47 mouse cellular contexts compared by ENCODE assay signal in genomic region chr1:86459371-86459770, GRCm38 (mm10). TPM values are rescaled to one million over a fixed set of nuclear protein-coding genes. Genes with fewer than 3 reads are reported as not detected.
"Had no signal": no experiment of that assay in that cellular context is flagged by ENCODE, and none has a peak within 500 bp of the region (broad histone marks: within the 10 kb centered on the region; RNA-seq: fewer than 3 reads in every experiment).

No protein-coding gene starts in this region.

- H3K27me3 ChIP-seq: limb, embryonic 12.5 days; limb, embryonic 13.5 days; limb, embryonic 15.5 days; liver, embryonic 12.5 days; liver, embryonic 13.5 days; liver, embryonic 15.5 days; lung, embryonic 15.5 days; megakaryocyte, embryonic 14.5 days; midbrain, embryonic 12.5 days; midbrain, embryonic 13.5 days; midbrain, embryonic 15.5 days; neural tube, embryonic 12.5 days; neural tube, embryonic 13.5 days had no signal

- H3K4me2 ChIP-seq: limb, embryonic 12.5 days; limb, embryonic 13.5 days; limb, embryonic 15.5 days; liver, embryonic 11.5 days; liver, embryonic 12.5 days; liver, embryonic 13.5 days; liver, embryonic 15.5 days; lung, embryonic 14.5 days; lung, embryonic 15.5 days; midbrain, embryonic 11.5 days; midbrain, embryonic 12.5 days; midbrain, embryonic 13.5 days; midbrain, embryonic 15.5 days; neural tube, embryonic 12.5 days; neural tube, embryonic 13.5 days had no signal

- H3K27ac ChIP-seq: limb, embryonic 10.5 days; limb, embryonic 12.5 days; limb, embryonic 13.5 days; limb, embryonic 15.5 days; liver, embryonic 12.5 days; liver, embryonic 13.5 days; liver, embryonic 14.5 days; liver, embryonic 15.5 days; lung, embryonic 15.5 days; macrophage; midbrain, embryonic 10.5 days; midbrain, embryonic 12.5 days; midbrain, embryonic 13.5 days; midbrain, embryonic 15.5 days; neural tube, embryonic 12.5 days; neural tube, embryonic 13.5 days had no signal

- ATAC-seq: liver, embryonic 12.5 days; liver, postnatal 0 days; lung, postnatal 0 days; midbrain, embryonic 13.5 days; midbrain, embryonic 15.5 days; midbrain, embryonic 16.5 days had no signal

- H3K9me3 ChIP-seq: limb, embryonic 10.5 days; limb, embryonic 12.5 days; limb, embryonic 13.5 days; limb, embryonic 15.5 days; liver, embryonic 12.5 days; liver, embryonic 13.5 days; liver, embryonic 15.5 days; lung, embryonic 15.5 days; midbrain, embryonic 15.5 days; neural tube, embryonic 13.5 days had no signal

- H3K4me1 ChIP-seq: midbrain, embryonic 15.5 days; neural tube, embryonic 12.5 days had no signal

- H3K4me3 ChIP-seq: limb, embryonic 10.5 days; limb, embryonic 12.5 days; limb, embryonic 13.5 days; limb, embryonic 15.5 days; liver, embryonic 12.5 days; liver, embryonic 13.5 days; liver, embryonic 15.5 days; lung, embryonic 15.5 days; megakaryocyte, embryonic 14.5 days; midbrain, embryonic 10.5 days; midbrain, embryonic 12.5 days; midbrain, embryonic 13.5 days; midbrain, embryonic 15.5 days; myocyte; neural tube, embryonic 12.5 days; neural tube, embryonic 13.5 days had no signal

- DNase-seq: left cerebral cortex, postnatal 4 days; liver; liver, embryonic 13.5 days; liver, postnatal 0 days; lung, adult 18-20 months; lung, adult 2 months; lung, embryonic 14.5 days; lung, postnatal 10 days; lung, postnatal 14 days; lung, postnatal 36 days; lung, postnatal 4 days; midbrain, embryonic 14.5 days had no signal

- H3K9ac ChIP-seq: limb, embryonic 12.5 days; limb, embryonic 13.5 days; limb, embryonic 15.5 days; liver, embryonic 12.5 days; liver, embryonic 13.5 days; liver, embryonic 14.5 days; liver, embryonic 15.5 days; liver, postnatal 0 days; lung, embryonic 14.5 days; lung, embryonic 15.5 days; midbrain, embryonic 12.5 days; midbrain, embryonic 13.5 days; midbrain, embryonic 15.5 days; neural tube, embryonic 12.5 days; neural tube, embryonic 13.5 days had no signal

- H3K36me3 ChIP-seq: limb, embryonic 10.5 days; limb, embryonic 12.5 days; limb, embryonic 13.5 days; limb, embryonic 15.5 days; liver, embryonic 12.5 days; liver, embryonic 13.5 days; liver, embryonic 15.5 days; lung, embryonic 15.5 days; midbrain, embryonic 10.5 days; midbrain, embryonic 12.5 days; midbrain, embryonic 13.5 days; midbrain, embryonic 15.5 days; neural tube, embryonic 12.5 days; neural tube, embryonic 13.5 days had no signal

RNA-seq across cellular contexts. Expression of gene Tex44, which starts 33.2 kb away (rescaled TPM):
- total RNA-seq: left cerebral cortex, postnatal 14 days; left cerebral cortex, postnatal 25 days; left cerebral cortex, postnatal 36 days; left cerebral cortex, postnatal 4 days; liver, adult 2 months; megakaryocyte progenitor cell, adult 5-6 weeks; megakaryocyte, adult 5-6 weeks; megakaryocyte-erythroid progenitor cell, adult 5-6 weeks; midbrain, postnatal 0 days; monocyte, adult 5-6 weeks had no signal
- polyA plus RNA-seq: limb, embryonic 10.5 days; limb, embryonic 11.5 days; limb, embryonic 12.5 days; limb, embryonic 13.5 days; limb, embryonic 14.5 days; limb, embryonic 15.5 days; liver, adult 2 months; liver, embryonic 11.5 days; liver, embryonic 12.5 days; liver, embryonic 13.5 days; liver, embryonic 14.5 days; liver, embryonic 15.5 days; liver, embryonic 16.5 days; liver, postnatal 0 days; lung, embryonic 14.5 days; lung, embryonic 15.5 days; lung, embryonic 16.5 days; lung, postnatal 0 days; macrophage; midbrain, embryonic 11.5 days; midbrain, embryonic 12.5 days; midbrain, embryonic 13.5 days; midbrain, embryonic 14.5 days; midbrain, embryonic 15.5 days; midbrain, embryonic 16.5 days; midbrain, postnatal 0 days; myocyte; neural tube, embryonic 11.5 days; neural tube, embryonic 12.5 days; neural tube, embryonic 13.5 days had no signal

RNA-seq across cellular contexts. Expression of gene Nmur1, which starts 33.3 kb away (rescaled TPM):
- total RNA-seq: left cerebral cortex, postnatal 25 days; left cerebral cortex, postnatal 36 days; liver, adult 2 months; megakaryocyte, adult 5-6 weeks; megakaryocyte-erythroid progenitor cell, adult 5-6 weeks; midbrain, postnatal 0 days; monocyte, adult 5-6 weeks had no signal
- polyA plus RNA-seq: limb, embryonic 12.5 days; limb, embryonic 13.5 days; limb, embryonic 14.5 days; limb, embryonic 15.5 days; liver, adult 2 months; liver, embryonic 11.5 days; liver, embryonic 13.5 days; liver, embryonic 14.5 days; liver, embryonic 15.5 days; liver, embryonic 16.5 days; liver, postnatal 0 days; lung, embryonic 14.5 days; macrophage; midbrain, embryonic 10.5 days; midbrain, embryonic 11.5 days; midbrain, embryonic 12.5 days; midbrain, embryonic 13.5 days; midbrain, embryonic 14.5 days; myocyte; neural tube, embryonic 11.5 days had no signal
